Mouse (Mus musculus) inflammation-experienced regulatory T-cells, adult 16 weeks (primary cell): ENCODE data around the gene Mapk12. TPM values are rescaled to one million over a fixed set of nuclear protein-coding genes. Genes with fewer than 3 reads are reported as not detected.

Experiments
- polyA plus RNA-seq: library from polyadenylated mRNA; unstranded; fragments of 100-300 nt; shearing (Covaris generic); gene quantifications from one replicate; pipeline ENCODE4 v1.2.1, GENCODE M21; 2017

Mapk12 gene
- polyA plus RNA-seq, result 10.2 TPM

DNA sequence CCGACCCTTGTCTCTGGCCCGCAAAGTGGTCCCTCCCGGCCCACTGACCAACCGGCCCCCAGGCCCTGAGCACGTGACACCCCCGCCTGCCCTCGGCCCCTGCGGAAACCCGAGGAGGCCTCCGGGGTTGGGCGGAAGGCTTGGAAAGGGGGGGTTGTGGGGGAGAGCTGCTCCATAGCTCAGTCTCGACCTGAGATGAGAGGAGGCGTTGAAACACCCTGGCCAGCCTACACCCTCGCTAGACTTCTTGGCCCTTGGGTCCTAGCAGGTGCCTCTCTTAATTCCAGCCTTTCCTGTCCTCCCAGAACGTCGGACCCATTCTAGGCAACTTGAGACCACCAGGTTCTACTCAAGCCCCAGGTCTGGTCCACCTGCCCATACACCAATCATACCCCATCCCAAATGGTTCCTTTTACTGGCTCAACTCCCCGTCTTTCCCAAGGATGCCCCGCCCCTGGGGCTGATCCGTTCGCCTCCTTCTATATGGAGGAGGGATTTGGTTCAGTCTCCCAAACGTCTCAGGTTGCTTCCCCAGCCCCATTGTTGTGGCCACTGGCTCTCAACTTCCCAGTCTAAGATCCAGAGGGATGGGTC lies at the start of gene Mapk12:
Gene Mapk12, minus strand, starts transcription at position 45 of the 594 bp plus-strand sequence.

DNA sequence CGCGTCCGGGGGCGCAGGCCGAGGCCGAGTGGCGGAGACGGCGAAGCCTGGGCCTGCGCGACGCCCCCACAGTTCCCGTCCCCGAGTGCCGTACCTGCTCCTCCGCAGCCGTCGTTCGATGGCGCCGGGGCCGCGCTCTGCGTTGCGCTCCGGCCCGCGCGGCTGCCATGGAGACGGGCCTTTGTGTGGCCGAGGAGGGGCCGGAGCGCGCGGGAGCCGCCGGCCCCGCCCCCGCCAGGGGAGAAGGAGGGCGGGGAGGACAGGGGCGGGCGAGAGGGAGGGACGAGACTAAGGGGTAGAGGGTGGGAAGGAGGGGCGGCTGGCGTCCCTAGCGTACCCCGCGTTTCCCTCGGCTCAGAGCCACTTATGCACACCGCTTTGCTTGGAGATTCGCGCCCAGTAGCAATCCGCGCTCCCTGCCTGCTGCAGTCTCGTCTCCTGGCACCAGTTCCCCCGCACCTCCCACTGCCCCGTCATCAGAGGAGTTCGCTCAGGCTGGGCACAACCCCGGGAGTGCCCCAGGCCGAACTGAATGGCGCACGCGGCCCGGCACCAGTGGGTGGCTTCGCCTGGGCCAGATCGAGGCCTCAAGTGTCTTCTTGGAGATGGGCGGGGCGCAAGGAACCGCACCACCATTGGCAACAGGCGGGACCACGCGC lies 40.2 kb upstream of the Mapk12 start, which contains the start of gene Plxnb2:
Gene Plxnb2, minus strand, starts transcription at position 218 of the 659 bp plus-strand sequence.

DNA sequence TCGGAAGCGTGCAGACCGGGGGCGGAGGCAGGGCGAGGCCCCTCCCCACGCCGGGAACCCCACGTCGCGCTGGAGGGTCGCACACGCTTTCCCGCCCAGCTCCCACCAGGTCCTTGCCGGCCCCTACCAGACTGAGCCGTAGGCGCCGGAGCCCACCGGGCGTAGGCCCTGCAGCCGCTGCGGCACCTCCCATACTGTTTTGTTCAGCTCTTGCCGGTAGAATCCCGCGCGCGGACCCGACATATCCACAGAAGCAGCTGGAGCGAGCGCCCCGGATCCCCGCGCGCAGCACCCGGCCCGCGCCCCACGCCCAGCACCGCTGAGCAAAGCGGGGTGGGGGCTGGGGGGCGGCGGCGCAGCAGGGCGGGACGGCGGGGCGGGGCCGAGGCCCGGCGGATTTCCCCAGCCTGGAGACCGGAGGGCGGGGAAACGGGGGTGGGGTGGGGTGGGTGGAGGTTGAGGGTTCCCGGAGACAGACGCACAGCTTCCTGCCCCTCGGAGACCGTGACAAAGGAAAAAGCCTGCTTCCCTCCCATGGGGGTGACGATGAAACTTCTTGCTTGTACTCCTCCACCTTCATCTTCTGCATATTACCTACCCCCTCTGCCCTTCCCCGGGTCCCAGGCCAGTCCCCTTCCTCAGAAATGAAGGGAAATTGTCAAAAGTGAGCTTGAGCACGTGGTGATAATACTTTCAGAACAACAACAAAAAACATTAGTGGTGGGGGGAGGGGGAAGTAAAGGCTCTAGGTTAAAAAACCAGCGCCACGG lies 9.0 kb upstream of the Mapk12 start, which contains the start of gene Mapk11:
Gene Mapk11, minus strand, starts transcription at position 358 of the 770 bp plus-strand sequence.

DNA sequence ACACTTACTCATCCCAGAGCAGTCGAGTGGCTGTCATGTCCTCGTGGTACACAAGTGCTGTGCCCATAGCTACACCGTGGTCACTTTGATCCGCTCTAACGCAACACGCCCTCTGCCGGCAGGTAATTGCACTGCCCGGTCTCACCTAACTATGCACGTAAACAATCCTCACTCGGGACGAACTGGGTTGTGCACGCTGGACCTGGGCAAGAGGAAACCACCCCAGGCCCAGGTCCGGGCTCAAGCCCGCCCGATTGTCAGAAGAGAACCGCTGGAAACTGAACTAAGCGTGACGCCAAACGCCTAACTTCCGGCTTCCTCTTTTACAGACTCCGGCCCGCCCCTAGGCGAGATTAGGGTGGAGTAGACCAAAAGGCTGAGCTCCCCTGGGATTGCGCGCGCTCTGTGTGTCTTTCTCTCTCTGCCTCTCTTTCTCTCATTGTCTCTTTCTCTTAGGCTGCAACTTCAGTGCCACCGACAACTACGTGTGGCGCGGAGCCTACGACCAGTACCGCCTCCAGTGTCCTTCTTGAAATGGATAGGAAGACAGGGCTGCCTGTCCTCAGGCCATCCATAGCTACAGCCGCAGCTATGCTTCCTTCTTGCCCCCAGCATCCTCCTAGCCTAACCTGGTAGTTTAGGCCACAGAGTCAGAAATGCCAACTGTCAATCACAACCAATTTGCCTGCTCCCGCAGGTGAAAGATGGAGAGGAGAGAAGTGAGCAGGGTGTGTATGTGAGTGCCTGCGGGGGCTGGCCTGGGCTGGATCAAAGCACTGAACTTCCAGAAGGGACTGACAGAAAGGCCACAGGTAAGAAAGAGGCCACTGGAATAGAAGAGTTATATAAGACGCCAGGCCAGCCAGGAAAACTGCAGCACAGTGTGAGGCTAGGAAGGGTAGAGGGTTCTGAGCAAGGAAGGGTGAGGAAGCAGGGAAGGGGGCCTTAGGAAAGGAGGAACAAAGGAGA lies 11.8 kb downstream of the Mapk12 start, which contains the start of gene Hdac10:
Gene Hdac10, minus strand, starts transcription at position 319 of the 969 bp plus-strand sequence.

DNA sequence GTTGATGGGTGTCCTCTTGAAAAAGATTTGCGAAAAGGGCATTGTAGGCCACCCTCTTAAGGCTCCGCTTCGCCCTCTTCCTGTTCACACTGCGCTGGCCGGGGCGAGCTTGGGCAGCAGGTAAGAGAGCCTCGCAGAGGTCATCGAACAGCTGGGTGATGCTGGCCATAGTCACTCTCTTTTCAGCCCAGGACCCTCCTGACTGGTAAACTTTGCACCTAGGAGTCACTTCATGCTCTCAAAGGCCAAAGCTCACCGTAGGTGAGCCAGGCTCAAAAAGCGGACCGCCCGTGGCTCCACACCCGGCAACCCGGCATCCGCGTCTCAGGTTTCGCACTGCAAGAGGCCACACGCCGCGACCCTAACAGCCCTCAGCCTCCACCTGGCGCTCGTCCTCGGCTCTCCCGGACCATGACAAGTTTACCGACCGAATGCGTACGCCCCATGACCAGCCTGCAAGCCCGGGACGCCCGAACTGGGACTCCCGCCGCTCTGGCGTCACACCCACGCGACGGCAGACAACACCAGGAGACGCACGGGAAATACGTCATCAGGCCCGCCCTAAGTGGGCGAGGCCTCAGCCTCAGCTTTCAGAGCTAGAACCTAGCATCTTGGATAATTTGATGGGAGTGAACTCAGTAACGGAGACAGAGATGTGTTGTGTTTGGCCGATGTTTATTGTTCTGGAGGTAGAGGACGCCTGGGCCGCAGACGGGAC lies 17.7 kb downstream of the Mapk12 start, which contains the start of gene Tubgcp6:
Gene Tubgcp6, minus strand, starts transcription at position 464 of the 718 bp plus-strand sequence.

DNA sequence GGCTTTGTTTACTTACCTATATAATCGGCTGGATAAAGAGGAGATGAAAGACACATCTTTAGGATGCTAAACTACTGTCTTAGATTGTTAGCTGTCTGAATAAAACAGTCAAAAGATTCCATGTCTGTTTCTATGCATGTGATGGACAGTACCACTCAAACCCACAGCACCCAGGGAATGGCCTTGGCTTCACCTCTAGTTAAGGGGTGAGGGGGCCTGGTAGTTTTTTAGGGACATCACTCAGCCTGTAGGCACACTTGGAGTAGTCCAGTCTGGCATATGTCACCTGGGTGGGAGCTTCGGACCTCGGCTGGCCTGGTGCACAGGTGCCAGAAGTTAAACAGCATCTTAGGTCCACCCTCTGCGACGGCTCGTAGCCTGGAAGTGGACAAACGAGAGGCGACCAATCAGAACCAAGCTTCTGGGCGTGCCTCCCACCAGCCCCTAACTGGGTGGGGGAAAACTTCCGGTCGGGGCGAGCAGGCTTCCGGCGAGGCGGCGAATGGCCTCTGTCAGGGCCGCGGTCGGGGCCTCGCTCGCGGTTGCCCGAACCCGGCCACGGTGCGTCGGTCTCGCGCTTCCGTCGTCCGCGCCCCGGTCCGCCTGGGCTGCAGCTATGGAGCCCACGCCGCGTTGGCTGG lies 51.8 kb downstream of the Mapk12 start, which contains the start of gene Selenoo:
Gene Selenoo, plus strand, starts transcription at position 478 of the 641 bp plus-strand sequence.

Other genes with a start within 250 kb of the Mapk12 start
- gene Ttll8, start 186.3 kb downstream of the Mapk12 start, polyA plus RNA-seq, result not detected
- gene Mlc1, start 161.7 kb downstream of the Mapk12 start, polyA plus RNA-seq, result not detected
- not detected for gene Mov10l1, start 157.8 kb downstream of the Mapk12 start, polyA plus RNA-seq
- gene Panx2, start 81.0 kb downstream of the Mapk12 start, polyA plus RNA-seq, result 0.30 TPM
- gene Trabd, start 65.6 kb downstream of the Mapk12 start, polyA plus RNA-seq, result 69.7 TPM
- gene Selenoo, start 51.6 kb downstream of the Mapk12 start, polyA plus RNA-seq, result 6.0 TPM
- gene Tubgcp6, start 17.6 kb downstream of the Mapk12 start, polyA plus RNA-seq, result 35.9 TPM
- 77.6 TPM for gene Hdac10, start 12.0 kb downstream of the Mapk12 start, polyA plus RNA-seq
- gene Mapk11, start 8.9 kb upstream of the Mapk12 start, polyA plus RNA-seq, result 54.8 TPM
- 6.9 TPM for gene Plxnb2, start 40.1 kb upstream of the Mapk12 start, polyA plus RNA-seq
- 52.0 TPM for gene Dennd6b, start 55.8 kb upstream of the Mapk12 start, polyA plus RNA-seq
- 6.3 TPM for gene Ppp6r2, start 70.8 kb upstream of the Mapk12 start, polyA plus RNA-seq
- gene Sbf1, start 174.6 kb upstream of the Mapk12 start, polyA plus RNA-seq, result 78.2 TPM
- gene Adm2, start 182.0 kb upstream of the Mapk12 start, polyA plus RNA-seq, result not detected
- gene Miox, start 193.7 kb upstream of the Mapk12 start, polyA plus RNA-seq, result not detected
- 77.8 TPM for gene Lmf2, start 215.0 kb upstream of the Mapk12 start, polyA plus RNA-seq
- gene Ncaph2, start 215.0 kb upstream of the Mapk12 start, polyA plus RNA-seq, result 198 TPM
- gene Sco2, start 233.1 kb upstream of the Mapk12 start, polyA plus RNA-seq, result 6.4 TPM
- 1.0 TPM for gene Tymp, start 236.3 kb upstream of the Mapk12 start, polyA plus RNA-seq
- 1.1 TPM for gene Odf3b, start 238.6 kb upstream of the Mapk12 start, polyA plus RNA-seq
- gene Klhdc7b, start 244.2 kb upstream of the Mapk12 start, polyA plus RNA-seq, result 0.29 TPM